Mouse (Mus musculus) hindbrain, postnatal 0 days (tissue): ENCODE data around the gene Selenom. TPM values are rescaled to one million over a fixed set of nuclear protein-coding genes. Genes with fewer than 3 reads are reported as not detected.
A peak's percentile ranks its signal among the peaks of the same experiment; 100 is the strongest.

ENCODE experiments used
- ATAC-seq: fragments of 200-750 bp; cut with Nextera tagmentation; 2 replicates; pipeline ENCODE4 v1.8.0; 2017; ENCODE audit warnings: mild to moderate bottlenecking, moderate TSS enrichment, moderate library complexity
- DNase-seq: peaks from one replicate; pipeline ENCODE4 v3.0.0-alpha.2; 2015; ENCODE audit warnings: low spot score
- H3K27ac ChIP-seq: fragments of 300-500 bp; sonication (generic); 2 replicates; pipeline ENCODE4 v1.5.1; 2014; ENCODE audit warnings: mild to moderate bottlenecking
- H3K27me3 ChIP-seq: fragments of 300-500 bp; sonication (generic); 2 replicates; pipeline ENCODE4 v1.6.1; 2014; ENCODE audit warnings: low read length, mixed read lengths; ENCODE audit not compliant: insufficient read depth
- H3K36me3 ChIP-seq: fragments of 300-500 bp; sonication (generic); 2 replicates; pipeline ENCODE4 v1.6.1; 2014; ENCODE audit warnings: low read length, mixed read lengths; ENCODE audit not compliant: insufficient read depth
- H3K4me1 ChIP-seq: fragments of 300-500 bp; sonication (generic); 2 replicates; pipeline ENCODE4 v1.6.1; 2014; ENCODE audit warnings: antibody characterized with exemption, low read length, mixed read lengths; ENCODE audit not compliant: insufficient read depth
- H3K4me2 ChIP-seq: fragments of 300-500 bp; sonication (generic); 2 replicates; pipeline ENCODE4 v1.6.1; 2014; ENCODE audit warnings: low read depth, mild to moderate bottlenecking, low read length, moderate library complexity, mixed read lengths
- H3K4me3 ChIP-seq: fragments of 300-500 bp; sonication (generic); 2 replicates; pipeline ENCODE4 v1.5.1; 2014; ENCODE audit warnings: low read length
- H3K9ac ChIP-seq: fragments of 300-500 bp; sonication (generic); replicated peaks from 2 replicates; pipeline ENCODE4 v1.6.1; 2014; ENCODE audit warnings: mild to moderate bottlenecking, low read length, moderate library complexity, mixed read lengths
- H3K9me3 ChIP-seq: fragments of 300-500 bp; sonication (generic); 2 replicates; pipeline ENCODE4 v1.6.1; 2016; ENCODE audit warnings: low read length, mixed read lengths
- CTCF ChIP-seq: IDR thresholded peaks from 2 replicates; pipeline ENCODE4 v1.5.1; 2016; ENCODE audit warnings: antibody characterized with exemption, control low read depth, low read depth
- WGBS: fragments of 180-500 bp; shearing (Covaris S2); extraction: QIAGEN DNeasy Blood & Tissue Kit; methylation state at CpG from one replicate; pipeline ENCODE4 v1.1.7; 2014; 5-methylcytosine and 5-hydroxymethylcytosine counted together
- polyA plus RNA-seq: library from polyadenylated mRNA; unstranded; fragments of >200 nt; fragmentation: Nextera tagmentation; extraction: Ambion mirVana; gene quantifications from 2 replicates; pipeline ENCODE4 v1.2.1, GENCODE M21; 2015
- total RNA-seq: library from RNA; depleted of rRNA; stranded (reverse); fragments of >200 nt; gene quantifications from 2 replicates; pipeline ENCODE4 v1.2.3, GENCODE M21; 2014; rRNA removed

Selenom gene
- total and polyA plus RNA-seq, 2 experiments from 2014 or later = 359 to 384 TPM

- Histone ChIP-seq H3K9me3 (no peaks in the 10 kb centered on the region), H3K4me3 (no peak overlapping the region), H3K4me1 (no peaks in the 10 kb centered on the region), H3K4me2 (no peak overlapping the region), H3K27ac (no peak overlapping the region), H3K27me3 (no peaks in the 10 kb centered on the region), H3K9ac (no peak overlapping the region), H3K36me3 (no peaks in the 10 kb centered on the region)
- TF ChIP-seq CTCF = no peak
- no peak for ATAC-seq
- no peak for DNase-seq
- 90% methylated on average over 6 of the region's 6 CpGs for WGBS
Measured at GRCm38 (mm10) chr11:3563853-3564252, 49.4 kb downstream of the Selenom start.

- no peak overlapping the region for H3K4me3 ChIP-seq
- no peak overlapping the region for H3K9ac ChIP-seq
- H3K36me3 ChIP-seq = no peaks in the 10 kb centered on the region
- H3K4me2 ChIP-seq = no peak overlapping the region
- H3K4me1 ChIP-seq = no peaks in the 10 kb centered on the region
- no peaks in the 10 kb centered on the region for H3K9me3 ChIP-seq
- no peak for TF ChIP-seq CTCF
- 54% methylated on average over 7 of the region's 7 CpGs for WGBS
- DNase-seq (no peak), ATAC-seq (no peak)
- H3K27ac ChIP-seq = no peak overlapping the region
- H3K27me3 ChIP-seq = no peaks in the 10 kb centered on the region
Measured at GRCm38 (mm10) chr11:3564451-3564850, 50.0 kb downstream of the Selenom start.

DNA sequence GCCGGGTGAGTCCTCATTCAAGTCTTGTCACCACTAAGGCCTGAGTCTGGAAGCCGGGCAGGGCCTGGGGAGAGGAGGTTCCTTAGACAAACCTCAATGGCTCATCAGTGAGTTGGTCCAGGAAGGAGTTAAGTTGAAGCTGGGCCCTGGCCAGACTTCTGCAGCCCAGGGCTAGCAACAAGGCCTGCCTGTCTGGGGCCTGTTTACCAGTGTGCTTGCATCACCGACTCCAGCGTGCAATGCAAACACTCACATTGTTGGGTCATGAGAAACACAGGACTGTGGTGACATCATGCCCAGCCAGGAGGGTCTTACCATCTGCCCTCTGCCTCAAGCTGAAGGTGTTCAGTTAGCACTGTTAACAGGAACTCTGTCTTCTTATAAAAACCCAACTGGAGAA lies 51.5 kb downstream of the Selenom start:
- Histone ChIP-seq H3K27ac (no peak overlapping the region), H3K4me3 (no peak overlapping the region), H3K4me1 (no peaks in the 10 kb centered on the region), H3K4me2 (no peak overlapping the region), H3K36me3 (no peaks in the 10 kb centered on the region), H3K9ac (no peak overlapping the region), H3K27me3 (no peaks in the 10 kb centered on the region), H3K9me3 (no peaks in the 10 kb centered on the region)
- peak; percentile 11 for DNase-seq
- 0 out of 2 replicates have a peak, but pooled peaks have one; percentile 35 for ATAC-seq
- WGBS = 73% methylated on average over 4 of the region's 4 CpGs
- no peak for TF ChIP-seq CTCF

Other genes with a start within 250 kb of the Selenom start
- gene Drg1, start 248.3 kb upstream of the Selenom start, total RNA-seq = 62.3 and 73.1 TPM in 2 replicates
- 176 and 186 TPM in 2 replicates for gene Drg1, start 248.3 kb upstream of the Selenom start, polyA plus RNA-seq
- gene Patz1, start 225.8 kb upstream of the Selenom start, total RNA-seq = 89.6 and 97.1 TPM in 2 replicates
- gene Patz1, start 225.8 kb upstream of the Selenom start, polyA plus RNA-seq = 38.8 and 40.4 TPM in 2 replicates
- 34.3 and 40.9 TPM in 2 replicates for gene Pik3ip1, start 184.3 kb upstream of the Selenom start, total RNA-seq
- 41.6 and 45.4 TPM in 2 replicates for gene Pik3ip1, start 184.3 kb upstream of the Selenom start, polyA plus RNA-seq
- gene Limk2, start 105.5 kb upstream of the Selenom start, total RNA-seq = 206 and 235 TPM in 2 replicates
- gene Limk2, start 105.5 kb upstream of the Selenom start, polyA plus RNA-seq = 110 and 113 TPM in 2 replicates
- gene Rnf185, start 62.3 kb upstream of the Selenom start, total RNA-seq = 36.1 and 40.2 TPM in 2 replicates
- gene Rnf185, start 62.3 kb upstream of the Selenom start, polyA plus RNA-seq = 31.4 and 36.6 TPM in 2 replicates
- 30.4 and 34.8 TPM in 2 replicates for gene Pla2g3, start 26.4 kb upstream of the Selenom start, total RNA-seq
- gene Pla2g3, start 26.4 kb upstream of the Selenom start, polyA plus RNA-seq = 18.5 and 21.2 TPM in 2 replicates
- gene Inpp5j, start 9.9 kb upstream of the Selenom start, total RNA-seq = 9.4 and 11.7 TPM in 2 replicates
- 14.6 and 15.3 TPM in 2 replicates for gene Inpp5j, start 9.9 kb upstream of the Selenom start, polyA plus RNA-seq
- gene Smtn, start 25.9 kb downstream of the Selenom start, total RNA-seq = 7.7 and 10.0 TPM in 2 replicates
- 10.7 and 12.8 TPM in 2 replicates for gene Smtn, start 25.9 kb downstream of the Selenom start, polyA plus RNA-seq
- 34.9 and 36.2 TPM in 2 replicates for gene Morc2a, start 134.5 kb downstream of the Selenom start, total RNA-seq
- 17.1 and 17.7 TPM in 2 replicates for gene Morc2a, start 134.5 kb downstream of the Selenom start, polyA plus RNA-seq